Mouse (Mus musculus): ENCODE results near the gene Gje1.

Gene Gje1

GRCm38 (mm10) chr10:14718114-14718513 is at the start of gene Gje1:
Gene Gje1 (minus strand): TSS chr10:14718214.
- no peak for DNase-seq (ENCODE audit: low spot score in 2 of 2)

- no peak for DNase-seq (ENCODE audit: low spot score in 2 of 2)
Measured at GRCm38 (mm10) chr10:14760618-14761017, 42.6 kb upstream of the Gje1 start.

- peak; percentile 7 to 26 for DNase-seq (ENCODE audit: low spot score in 2 of 2)
Measured at GRCm38 (mm10) chr10:14759665-14760558, 41.9 kb upstream of the Gje1 start.

GRCm38 (mm10) chr10:14734285-14734684 is 16.3 kb upstream of the Gje1 start:
- DNase-seq (ENCODE audit: low spot score in 2 of 2), result peak; percentile 27 to 69

- peak; percentile 35 to 37 for DNase-seq (ENCODE audit: low spot score in 2 of 2)
Measured at GRCm38 (mm10) chr10:14725671-14726070, 7.7 kb upstream of the Gje1 start.

GRCm38 (mm10) chr10:14705072-14706066 is 12.6 kb downstream of the Gje1 start, which contains the start of the genes Vta1 and Nmbr:
Gene Vta1 (minus strand): TSS chr10:14705560.
Gene Nmbr (plus strand): TSS chr10:14705591.
- peak; percentile 100 for DNase-seq (ENCODE audit: low spot score in 2 of 2)

GRCm38 (mm10) chr10:14703830-14704420 is 14.1 kb downstream of the Gje1 start:
- DNase-seq (ENCODE audit: low spot score in 2 of 2), result no peak

- DNase-seq (ENCODE audit: low spot score in 2 of 2), result no peak
Measured at GRCm38 (mm10) chr10:14703239-14703638, 14.8 kb downstream of the Gje1 start.

GRCm38 (mm10) chr10:14690349-14690748 is 27.7 kb downstream of the Gje1 start:
- DNase-seq (ENCODE audit: low spot score in 2 of 2), result no peak

GRCm38 (mm10) chr10:14688785-14689442 is 29.1 kb downstream of the Gje1 start:
- no peak for DNase-seq (ENCODE audit: low spot score in 2 of 2)

- no peak for DNase-seq (ENCODE audit: low spot score in 2 of 2)
Measured at GRCm38 (mm10) chr10:14685663-14686062, 32.4 kb downstream of the Gje1 start.

- DNase-seq (ENCODE audit: low spot score in 2 of 2), result no peak
Measured at GRCm38 (mm10) chr10:14666147-14666546, 51.9 kb downstream of the Gje1 start.
